Mouse (Mus musculus): ENCODE results near the gene Ehd2.

The Ehd2 gene

GRCm38 (mm10) chr7:15907971-15908590 lies 59.3 kb downstream of the Ehd2 start:
- no peak for DNase-seq (ENCODE audit: low spot score)

GRCm38 (mm10) chr7:15906602-15907001 lies 60.8 kb downstream of the Ehd2 start:
- no peak for DNase-seq (ENCODE audit: low spot score)

- no peak for DNase-seq (ENCODE audit: low spot score)
These were observed 61.5 kb downstream of the Ehd2 start for GRCm38 (mm10) chr7:15905861-15906260.

GRCm38 (mm10) chr7:15901366-15902048 lies 65.9 kb downstream of the Ehd2 start:
- no peak for DNase-seq (ENCODE audit: low spot score)

Data from embryo, embryonic 10 days (tissue).